Mouse (Mus musculus) olfactory bulb, adult 2 months (tissue): ENCODE measurements around the gene Cebpa. TPM values are rescaled to one million over a fixed set of nuclear protein-coding genes. Genes with fewer than 3 reads are reported as not detected.

Source experiments
- H3K27ac ChIP-seq: fragments of 200-500 bp; 2 replicates; pipeline ENCODE4 v1.5.1; 2012; ENCODE audit warnings: low read depth, low read length; ENCODE audit not compliant: insufficient read depth
- H3K4me1 ChIP-seq: fragments of 200-500 bp; 2 replicates; pipeline ENCODE4 v1.6.1; 2012; ENCODE audit warnings: low read length; ENCODE audit not compliant: control insufficient read depth, insufficient read depth
- H3K4me3 ChIP-seq: fragments of 200-500 bp; 2 replicates; pipeline ENCODE4 v1.5.1; 2012; ENCODE audit warnings: mild to moderate bottlenecking, low read depth, low read length, moderate library complexity; ENCODE audit not compliant: insufficient read depth
- CTCF ChIP-seq: fragments of 200-500 bp; IDR thresholded peaks from 2 replicates; pipeline ENCODE4 v1.5.1; 2012; ENCODE audit warnings: low read depth, mild to moderate bottlenecking, low read length, moderate library complexity; ENCODE audit not compliant: insufficient read depth
- POLR2A ChIP-seq: fragments of 200-500 bp; IDR thresholded peaks from 2 replicates; pipeline ENCODE4 v1.6.1; 2012; ENCODE audit warnings: mild to moderate bottlenecking, low read depth, low read length, moderate library complexity; ENCODE audit not compliant: insufficient read depth
- WGBS: fragments of 180-500 bp; shearing (Covaris S2); methylation state at CpG from one replicate; pipeline ENCODE4 v1.1.7; 2018; 5-methylcytosine and 5-hydroxymethylcytosine counted together
- polyA plus RNA-seq: library from polyadenylated mRNA; stranded (reverse); fragments of >200 nt; gene quantifications from 2 replicates; pipeline ENCODE4 v1.2.4, GENCODE M21; 2012; ENCODE audit warnings: low replicate concordance; ENCODE audit not compliant: missing spikeins, insufficient read depth, insufficient read length

Cebpa gene
- polyA plus RNA-seq: not detected in 2 replicates

- H3K4me3 ChIP-seq: peak within 1 kb of the TSS; percentile 62
- under 1% methylated on average over 50 of the region's 50 CpGs for WGBS
- H3K4me1 ChIP-seq: peaks cover 29% of the 10 kb centered on the region
- H3K27ac ChIP-seq: peak within 1 kb of the TSS; percentile 34
- TF ChIP-seq POLR2A (0 out of 2 replicates have a peak, but pooled peaks have one; percentile 34), CTCF (peak; percentile 92)
Observed at GRCm38 (mm10) chr7:35118841-35119413, at the start of gene Cebpa. Cebpa (plus strand) TSS chr7:35119293.

- WGBS: 51% methylated on average over 5 of the region's 5 CpGs
- TF ChIP-seq POLR2A (no peak), CTCF (no peak)
- no peak overlapping the region for H3K4me3 ChIP-seq
- no peak overlapping the region for H3K27ac ChIP-seq
- H3K4me1 ChIP-seq: peaks cover 5% of the 10 kb centered on the region; the same call in 1 of the 2 replicates
Observed at GRCm38 (mm10) chr7:35076645-35077044, 42.4 kb upstream of the Cebpa start.

GRCm38 (mm10) chr7:35080843-35081338 lies 38.2 kb upstream of the Cebpa start:
- TF ChIP-seq POLR2A: no peak
- TF ChIP-seq CTCF: no peak
- WGBS: 50% methylated on average over 10 of the region's 10 CpGs
- Histone ChIP-seq H3K4me1 (peaks cover 5% of the 10 kb centered on the region; the same call in 1 of the 2 replicates), H3K4me3 (no peak overlapping the region), H3K27ac (peak overlapping the region; percentile 57)

GRCm38 (mm10) chr7:35081406-35082104 lies 37.5 kb upstream of the Cebpa start:
- TF ChIP-seq POLR2A: no peak
- no peak for TF ChIP-seq CTCF
- H3K4me1 ChIP-seq: peaks cover 8% of the 10 kb centered on the region
- 92% methylated on average over 9 of the region's 9 CpGs for WGBS
- H3K4me3 ChIP-seq: no peak overlapping the region
- H3K27ac ChIP-seq: peak overlapping the region; percentile 57

GRCm38 (mm10) chr7:35084565-35085360 lies 34.3 kb upstream of the Cebpa start:
- Histone ChIP-seq H3K27ac (no peak overlapping the region), H3K4me1 (peaks cover 10% of the 10 kb centered on the region), H3K4me3 (no peak overlapping the region)
- 79% methylated on average over 12 of the region's 12 CpGs for WGBS
- no peak for TF ChIP-seq POLR2A
- no peak for TF ChIP-seq CTCF

- no peak overlapping the region for H3K27ac ChIP-seq
- TF ChIP-seq POLR2A: no peak
- TF ChIP-seq CTCF: no peak
- under 1% methylated on average over 21 of the region's 21 CpGs for WGBS
- H3K4me3 ChIP-seq: peak overlapping the region; percentile 20; the same call in 1 of the 2 replicates
- H3K4me1 ChIP-seq: peaks cover 5% of the 10 kb centered on the region; the same call in 1 of the 2 replicates
Observed at GRCm38 (mm10) chr7:35086271-35086861, 32.7 kb upstream of the Cebpa start.

GRCm38 (mm10) chr7:35090550-35090949 lies 28.5 kb upstream of the Cebpa start:
- 90% methylated on average over 5 of the region's 5 CpGs for WGBS
- peaks cover 8% of the 10 kb centered on the region for H3K4me1 ChIP-seq
- H3K4me3 ChIP-seq: no peak overlapping the region
- TF ChIP-seq CTCF (no peak), POLR2A (no peak)
- H3K27ac ChIP-seq: no peak overlapping the region

GRCm38 (mm10) chr7:35094975-35095678 lies 24.0 kb upstream of the Cebpa start:
- 88% methylated on average over 9 of the region's 9 CpGs for WGBS

More at GRCm38 (mm10) chr7:35094975-35095678, 24.0 kb upstream of the Cebpa start:
- TF ChIP-seq CTCF (no peak), POLR2A (no peak)
- Histone ChIP-seq H3K4me3 (no peak overlapping the region), H3K27ac (no peak overlapping the region), H3K4me1 (peaks cover 3% of the 10 kb centered on the region)
